8 mouse cellular contexts compared by ENCODE assay signal in the genomic region with DNA sequence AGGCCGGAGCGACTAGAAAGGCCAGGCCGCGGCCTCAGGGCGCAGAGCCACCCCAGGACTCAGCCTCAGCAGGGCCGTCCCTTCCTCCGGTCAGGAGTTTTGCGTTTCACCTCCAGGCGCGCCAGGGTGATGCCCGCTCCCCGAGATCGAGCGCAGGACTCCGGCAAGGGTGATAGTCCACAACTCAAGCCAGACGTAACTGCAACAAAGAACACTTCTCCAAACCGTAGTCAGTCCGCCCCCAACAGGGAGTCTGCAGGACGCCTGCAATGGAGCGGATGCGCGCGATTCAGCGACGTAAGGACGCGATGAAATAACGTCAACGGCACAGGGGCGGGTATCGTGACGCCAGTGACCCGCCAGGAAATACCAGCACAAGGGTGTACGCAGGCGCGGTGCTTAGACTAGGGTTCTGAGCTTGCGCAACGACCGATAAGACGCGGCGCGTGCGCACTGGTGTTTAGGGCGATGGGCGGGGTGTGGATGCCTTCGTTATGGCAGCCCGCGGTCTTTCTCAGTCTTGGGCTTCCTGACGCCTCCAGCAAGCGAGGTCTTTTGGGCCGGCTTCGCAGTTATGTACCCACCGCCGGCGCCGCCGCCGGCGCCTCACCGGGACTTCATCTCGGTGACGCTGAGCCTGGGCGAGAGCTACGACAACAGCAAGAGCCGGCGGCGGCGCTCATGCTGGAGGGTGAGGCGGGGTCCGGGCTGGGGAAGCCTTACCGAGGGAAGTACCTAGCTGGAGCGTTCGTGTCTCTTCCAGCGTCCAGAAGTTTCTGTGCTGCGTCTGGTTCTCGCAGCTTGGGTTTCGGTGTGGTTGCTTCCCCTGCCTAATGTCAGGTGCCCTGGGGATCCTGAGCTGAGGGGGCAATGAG. TPM values are rescaled to one million over a fixed set of nuclear protein-coding genes. Genes with fewer than 3 reads are reported as not detected.
DNase-seq lines count a peak whose midpoint lies in the region; ATAC-seq and TF ChIP-seq lines count a peak whose summit lies in the region.

A gene (plus strand): TSS at position 53 of the 875 bp plus-strand sequence.

- H3K36me3 ChIP-seq in ES-Bruce4 (ENCODE audit: control insufficient read depth, insufficient read depth, low read length, poor library complexity, severe bottlenecking) = peaks cover 4% of the 10 kb centered on the region
- H3K36me3 ChIP-seq in forebrain, embryonic 13.5 days (ENCODE audit: poor library complexity, severe bottlenecking) = peaks cover 37% of the 10 kb centered on the region
- peaks cover 24% of the 10 kb centered on the region for H3K36me3 ChIP-seq in liver, postnatal 0 days (replicated peaks; ENCODE audit: insufficient read depth, low read length)
- peaks cover 20% of the 10 kb centered on the region for H3K36me3 ChIP-seq in neural tube, embryonic 14.5 days (ENCODE audit: control insufficient read depth, insufficient read depth, low read length)

- ATAC-seq in cerebellum, adult (ENCODE audit: insufficient number of reproducible peaks, low FRiP score, low TSS enrichment) = peak; percentile 95
- ATAC-seq in forebrain, embryonic 13.5 days = peak; percentile 98
- ATAC-seq in liver, postnatal 0 days = peak; percentile 96
- ATAC-seq in neural tube, embryonic 14.5 days (ENCODE audit: low read depth) = peak; percentile 97

- peak; percentile 100 for DNase-seq in heart, postnatal 10 days
- DNase-seq in large intestine, adult 2 months (ENCODE audit: low read depth, low spot score) = peak; percentile 98
- peak; percentile 100 for DNase-seq in liver, postnatal 0 days
- peak; percentile 100 for DNase-seq in testis, postnatal 10 days (ENCODE audit: low spot score)

- no peaks in the 10 kb centered on the region for H3K9me3 ChIP-seq in ES-Bruce4 (replicated peaks; ENCODE audit: control insufficient read depth, insufficient read depth, low read length, poor library complexity, severe bottlenecking)
- no peaks in the 10 kb centered on the region for H3K9me3 ChIP-seq in forebrain, embryonic 13.5 days (replicated peaks)
- H3K9me3 ChIP-seq in liver, postnatal 0 days (ENCODE audit: low read length) = no peaks in the 10 kb centered on the region
- H3K9me3 ChIP-seq in neural tube, embryonic 14.5 days (ENCODE audit: control insufficient read depth, low read length) = no peaks in the 10 kb centered on the region

- TF ChIP-seq POLR2A in ES-Bruce4 (IDR thresholded peaks at IDR 0.05; ENCODE audit: insufficient read depth, low read length) = peak; percentile 81

- intact Hi-C loops in heart, postnatal 10 days (cut with DNase I) = loop anchor here (5.0 kb wide), 2 partner anchors 60 to 75 kb away; a partner anchor contains a TSS

- peak within 1 kb of the TSS; percentile 90 for H3K4me3 ChIP-seq in ES-Bruce4 (ENCODE audit: low read depth, low read length)
- H3K4me3 ChIP-seq in forebrain, embryonic 13.5 days = peak within 1 kb of the TSS; percentile 90
- H3K4me3 ChIP-seq in liver, postnatal 0 days (ENCODE audit: low read depth, low read length) = peak within 1 kb of the TSS; percentile 80
- H3K4me3 ChIP-seq in neural tube, embryonic 14.5 days (ENCODE audit: low read depth, low read length) = peak within 1 kb of the TSS; percentile 93

- under 1% methylated on average over 78 of the region's 78 CpGs for WGBS in forebrain, embryonic 13.5 days
- under 1% methylated on average over 78 of the region's 78 CpGs for WGBS in large intestine, adult 2 months
- WGBS in liver, postnatal 0 days (ENCODE audit: insufficient replicate concordance) = under 1% methylated on average over 78 of the region's 78 CpGs
- WGBS in neural tube, embryonic 14.5 days = under 1% methylated on average over 78 of the region's 78 CpGs

- H3K4me1 ChIP-seq in ES-Bruce4 (ENCODE audit: control insufficient read depth, insufficient read depth, low read length) = no peaks in the 10 kb centered on the region
- peaks cover 21% of the 10 kb centered on the region for H3K4me1 ChIP-seq in forebrain, embryonic 13.5 days
- H3K4me1 ChIP-seq in liver, postnatal 0 days (ENCODE audit: insufficient read depth) = peaks cover 18% of the 10 kb centered on the region
- peaks cover 14% of the 10 kb centered on the region for H3K4me1 ChIP-seq in neural tube, embryonic 14.5 days (ENCODE audit: control insufficient read depth, insufficient read depth, low read length)

- peak within 1 kb of the TSS; percentile 97 for H3K4me2 ChIP-seq in forebrain, embryonic 13.5 days
- H3K4me2 ChIP-seq in liver, postnatal 0 days (ENCODE audit: low read depth, low read length) = peak within 1 kb of the TSS; percentile 96
- H3K4me2 ChIP-seq in neural tube, embryonic 14.5 days (ENCODE audit: low read depth, low read length) = peak within 1 kb of the TSS; percentile 97

- peak within 1 kb of the TSS; percentile 61 for H3K9ac ChIP-seq in ES-Bruce4 (ENCODE audit: low read depth, poor library complexity, severe bottlenecking)
- H3K9ac ChIP-seq in forebrain, embryonic 13.5 days = peak within 1 kb of the TSS; percentile 92
- H3K9ac ChIP-seq in liver, postnatal 0 days (replicated peaks) = peak within 1 kb of the TSS; percentile 86
- H3K9ac ChIP-seq in neural tube, embryonic 14.5 days (replicated peaks; ENCODE audit: low read depth, low read length) = peak within 1 kb of the TSS; percentile 88

- H3K27me3 ChIP-seq in ES-Bruce4 (ENCODE audit: control insufficient read depth, insufficient read depth, low read length, poor library complexity, severe bottlenecking) = no peaks in the 10 kb centered on the region
- H3K27me3 ChIP-seq in forebrain, embryonic 13.5 days = no peaks in the 10 kb centered on the region
- H3K27me3 ChIP-seq in liver, postnatal 0 days (ENCODE audit: insufficient read depth, low read length) = no peaks in the 10 kb centered on the region
- H3K27me3 ChIP-seq in neural tube, embryonic 14.5 days (ENCODE audit: control insufficient read depth, insufficient read depth, low read length) = no peaks in the 10 kb centered on the region

- TF ChIP-seq EP300 in ES-Bruce4 (IDR thresholded peaks at IDR 0.05; ENCODE audit: insufficient read depth, low read depth, low read length) = peak; percentile 60; the same call in 1 of the 2 replicates
- TF ChIP-seq EP300 in liver, postnatal 0 days (IDR thresholded peaks at IDR 0.05; ENCODE audit: low read depth) = no peak

- peak within 1 kb of the TSS; percentile 35; the same call in 1 of the 2 replicates for H3K27ac ChIP-seq in ES-Bruce4 (ENCODE audit: insufficient read depth, low read length)
- H3K27ac ChIP-seq in forebrain, embryonic 13.5 days = peak within 1 kb of the TSS; percentile 83
- peak within 1 kb of the TSS; percentile 79 for H3K27ac ChIP-seq in liver, postnatal 0 days (ENCODE audit: low read depth)
- peak within 1 kb of the TSS; percentile 93 for H3K27ac ChIP-seq in neural tube, embryonic 14.5 days (ENCODE audit: low read depth, low read length)

- no peak for TF ChIP-seq CTCF in ES-Bruce4 (IDR thresholded peaks at IDR 0.05; ENCODE audit: low read depth, low read length)
- peak; percentile 56 for TF ChIP-seq CTCF in liver, postnatal 0 days (IDR thresholded peaks at IDR 0.05; ENCODE audit: low read depth)

RNA-seq across cellular contexts. Expression of the gene that starts here (rescaled TPM):
- 45.6 and 57.3 TPM in 2 replicates for polyA plus RNA-seq in ES-Bruce4 (2011; ENCODE audit: insufficient read depth, insufficient read length, low read depth, missing spikeins)
- polyA plus RNA-seq in forebrain, embryonic 13.5 days (2015; fragmentation: Nextera tagmentation; extraction: Ambion mirVana) = 59.2 and 63.2 TPM in 2 replicates
- total RNA-seq in heart, postnatal 10 days (2021) = 10 to 100 TPM; 28.2 TPM
- 27.5 and 31.2 TPM in 2 replicates for polyA plus RNA-seq in large intestine, adult 2 months (2012; rRNA removed)
- 15.7 and 16.5 TPM in 2 replicates for polyA plus RNA-seq in liver, postnatal 0 days (2015; fragmentation: Nextera tagmentation; extraction: Ambion mirVana)
- polyA plus RNA-seq in neural tube, embryonic 14.5 days (2014; fragmentation: Nextera tagmentation; extraction: Ambion mirVana) = 59.9 and 85.5 TPM in 2 replicates

Comparison
In these comparisons a context has a peak if more than half of its experiments do, and no peak if none do; other contexts are left out.
1. Peak in every context shown above with its lines: DNase-seq, ATAC-seq, H3K4me3 ChIP-seq and H3K27ac ChIP-seq.
2. H3K27ac ChIP-seq: peak in every context shown above with its lines; median percentile 93 in neural tube, embryonic 14.5 days; 83 in forebrain, embryonic 13.5 days; 79 in liver, postnatal 0 days; 35 in ES-Bruce4.